Mouse (Mus musculus) T-helper 2 cell (primary cell): ENCODE measurements around the gene Pigu.

Experiments used
- in situ Hi-C: fragments of 300-600 bp; cut with MboI, MseI; formaldehyde crosslinking; loops from one replicate; pipeline ENCODE4 v1.15.1; 2025; ENCODE audit warnings: high pct_unique_total_duplicates

Gene Pigu

DNA sequence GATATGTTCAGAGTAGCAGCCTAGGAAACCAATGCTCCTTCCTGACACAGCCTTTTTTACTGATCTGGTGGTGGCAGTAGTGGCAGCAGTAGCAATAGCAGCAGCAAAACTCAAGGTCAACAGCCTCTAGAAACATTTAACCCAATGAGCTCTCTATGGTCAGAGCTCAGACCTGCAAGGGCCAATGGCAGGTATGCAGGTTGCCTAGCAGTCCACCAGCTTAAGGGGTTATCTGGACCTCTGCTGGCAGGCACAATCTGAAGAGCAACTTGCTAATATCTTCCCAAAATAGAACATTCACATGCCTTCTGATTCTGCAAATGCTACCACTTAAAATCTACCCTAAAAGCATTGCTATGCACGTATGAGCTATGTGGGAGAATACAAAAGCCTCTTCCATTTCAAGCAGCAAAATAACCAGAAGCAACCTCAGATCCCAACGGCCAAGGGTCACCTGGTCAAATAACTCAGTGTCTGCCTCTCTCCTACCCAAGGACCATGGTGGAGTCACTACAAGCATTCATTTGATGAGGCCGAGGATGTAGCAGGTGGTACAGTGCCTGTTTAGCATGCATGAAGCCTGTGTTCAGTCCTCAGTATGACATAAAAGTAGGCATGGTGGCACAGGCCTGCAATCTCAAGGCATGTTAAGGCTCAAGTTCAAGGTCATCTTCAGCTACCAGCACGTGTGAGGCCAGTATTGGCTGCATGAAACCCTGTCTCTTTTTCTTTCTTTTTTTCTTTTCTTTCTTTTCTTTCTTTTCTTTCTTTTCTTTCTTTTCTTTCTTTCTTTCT, 69.6 kb downstream of the Pigu start:
- in situ Hi-C loops, result no loop called here

DNA sequence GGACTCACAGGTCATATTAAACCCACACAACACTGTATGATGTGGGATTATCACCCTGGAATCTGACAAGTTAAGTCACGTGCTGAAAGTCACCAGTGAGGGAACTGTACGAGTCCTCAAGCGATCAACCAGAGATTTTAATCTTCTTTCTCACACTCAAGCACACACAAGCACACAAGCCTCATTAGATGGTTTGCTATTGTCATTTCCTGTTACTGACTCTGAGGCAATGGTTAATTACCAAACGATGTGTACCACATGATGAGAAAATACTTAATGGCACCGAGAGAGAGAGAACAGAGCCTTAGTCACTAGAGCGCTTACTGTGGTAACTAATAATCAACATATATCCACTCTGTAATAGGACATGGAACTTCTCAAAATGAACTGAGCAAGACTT, 71.5 kb downstream of the Pigu start:
- in situ Hi-C loops, result no loop called here

DNA sequence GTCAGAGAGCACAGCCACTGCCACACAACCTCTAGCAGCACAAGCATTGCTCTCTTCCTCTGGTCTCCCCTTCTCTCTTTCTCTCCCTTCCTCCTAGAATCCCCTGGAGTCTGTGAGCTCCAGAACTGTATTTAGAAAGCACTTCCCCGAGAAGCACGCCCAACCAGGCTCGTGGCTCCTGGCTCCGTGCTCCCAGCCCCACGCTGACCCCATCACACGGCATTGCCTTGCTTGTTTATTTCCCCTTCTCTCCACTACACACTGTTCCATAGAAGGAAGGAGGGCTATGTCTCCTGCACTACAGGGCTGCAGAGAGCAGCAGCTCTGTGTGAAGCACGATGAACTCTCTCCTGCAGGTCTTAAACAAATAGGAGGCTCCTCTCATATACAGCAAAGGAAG, 72.6 kb downstream of the Pigu start:
- in situ Hi-C loops, result no loop called here

DNA sequence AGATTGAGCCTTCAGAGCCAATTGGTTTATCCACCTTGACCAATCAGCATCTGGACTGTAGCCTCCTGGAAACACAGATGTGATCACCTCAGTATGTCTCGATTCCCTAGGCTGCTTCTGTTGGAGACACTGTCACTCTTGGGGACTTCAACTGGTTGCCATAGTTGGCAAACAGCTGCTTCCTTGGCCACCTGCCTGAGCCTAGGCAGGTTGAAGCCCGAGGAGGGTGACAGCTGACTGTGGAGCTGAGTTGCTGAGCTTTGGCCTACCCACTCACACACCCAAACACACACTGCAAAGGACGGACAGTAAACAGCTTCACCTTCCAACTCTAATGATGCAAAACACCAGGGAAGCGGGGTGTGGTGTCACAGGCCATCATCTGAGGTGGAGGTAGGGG, 73.4 kb downstream of the Pigu start:
- in situ Hi-C loops, result no loop called here

DNA sequence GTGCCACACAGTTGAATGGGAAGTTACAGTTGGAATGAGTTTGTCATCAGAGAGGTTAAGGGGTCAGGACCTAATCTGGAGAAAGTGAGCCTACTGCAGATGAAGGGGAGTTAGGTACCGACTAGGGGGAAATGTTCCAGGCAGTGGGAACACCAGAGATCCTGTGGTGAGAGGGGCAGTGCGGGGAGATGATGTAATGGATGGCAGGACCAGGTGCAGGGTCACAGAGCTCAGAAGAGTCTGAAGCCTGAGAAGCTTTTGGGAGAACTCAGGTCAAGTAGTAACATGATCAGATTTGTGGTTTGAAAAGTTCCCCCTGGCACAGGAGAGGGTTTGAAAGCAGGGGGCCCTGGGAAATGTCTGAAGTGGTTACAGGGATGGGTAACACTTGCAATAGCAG, 77.1 kb downstream of the Pigu start:
- in situ Hi-C loops, result no loop called here

DNA sequence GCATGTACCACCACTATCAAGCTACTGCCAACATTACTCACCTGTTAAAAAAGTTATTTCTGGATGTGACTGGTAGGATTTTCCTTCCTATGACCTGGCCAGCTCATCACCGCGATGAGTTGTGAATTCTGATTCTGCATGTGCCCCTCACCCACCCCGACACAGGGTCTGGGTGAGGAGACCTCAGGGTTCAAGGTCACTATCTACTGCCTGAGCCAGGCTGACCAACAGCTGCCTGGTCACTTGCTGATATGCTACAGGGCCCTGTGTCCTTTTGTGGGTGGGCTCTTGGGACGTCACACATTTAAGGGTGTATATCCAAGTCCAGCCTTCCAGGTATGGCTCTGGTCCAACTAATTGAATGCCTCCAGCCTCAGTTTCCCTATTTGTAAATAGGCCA, 78.1 kb downstream of the Pigu start:
- in situ Hi-C loops, result no loop called here

DNA sequence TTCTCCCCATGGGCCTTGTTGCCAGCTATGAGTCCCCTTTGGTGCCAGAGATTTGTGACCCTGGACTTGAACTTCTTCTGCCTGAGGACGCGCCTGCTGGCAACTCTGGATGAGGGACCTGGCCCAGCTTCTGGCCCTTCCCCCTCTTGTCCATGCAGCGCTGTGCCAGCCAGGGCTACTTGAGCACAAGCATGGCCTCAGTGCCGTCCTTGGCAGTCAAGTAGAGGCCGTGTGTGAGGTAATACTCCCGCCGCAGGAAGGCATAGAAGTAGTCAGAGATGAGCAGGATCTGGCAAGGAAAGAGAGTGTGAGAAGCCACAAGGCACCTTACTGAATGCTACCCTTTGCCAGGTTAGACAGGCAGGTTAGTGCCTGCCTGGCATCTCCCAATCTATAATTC, 78.9 kb downstream of the Pigu start:
- in situ Hi-C loops, result no loop called here

DNA sequence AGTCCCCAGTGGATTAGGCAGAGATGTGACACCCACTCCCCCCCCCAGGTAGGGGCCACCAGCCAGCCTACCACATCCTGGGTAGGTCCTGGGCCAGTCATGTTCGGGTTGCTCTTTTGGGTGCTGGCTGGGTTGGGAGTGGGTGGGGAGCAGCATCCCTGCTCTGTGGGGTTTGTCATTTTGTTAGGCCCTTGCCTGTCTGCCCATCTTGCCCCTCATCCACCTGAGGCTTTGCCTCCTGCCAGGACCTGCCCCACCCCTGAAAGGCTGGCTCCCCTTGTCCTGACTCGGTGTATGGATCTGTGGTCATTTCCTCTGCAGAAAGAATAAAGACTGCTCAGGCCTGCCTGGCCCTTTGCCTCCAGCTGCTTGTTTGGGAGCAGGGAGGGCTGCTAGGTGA, 79.5 kb downstream of the Pigu start:
- in situ Hi-C loops, result no loop called here

DNA sequence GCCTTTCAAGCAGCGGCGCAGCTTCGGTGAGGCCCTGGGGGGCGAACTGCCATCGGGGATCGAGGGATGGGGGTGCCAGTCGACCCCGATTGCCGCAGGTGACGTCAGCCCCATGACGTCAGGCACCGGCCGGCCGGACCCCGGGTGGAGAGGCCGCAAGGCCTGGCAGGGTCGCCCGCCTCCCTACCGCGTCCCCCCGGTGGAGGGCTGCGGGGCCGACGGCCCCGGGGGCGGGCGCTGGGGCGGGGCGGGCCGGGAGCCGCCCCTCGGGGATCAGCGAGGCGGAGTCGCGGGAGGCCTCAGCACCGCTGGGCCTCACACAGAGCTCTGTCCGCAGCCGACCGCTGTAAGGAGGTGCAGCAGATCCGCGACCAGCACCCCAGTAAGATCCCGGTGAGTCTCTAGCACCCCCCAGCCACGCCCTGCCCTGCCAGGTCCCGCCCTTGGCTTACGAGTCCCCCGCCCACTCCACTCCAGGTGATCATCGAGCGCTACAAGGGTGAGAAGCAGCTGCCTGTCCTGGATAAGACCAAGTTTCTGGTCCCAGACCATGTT, 80.5 kb downstream of the Pigu start:
- in situ Hi-C loops, result no loop called here

DNA sequence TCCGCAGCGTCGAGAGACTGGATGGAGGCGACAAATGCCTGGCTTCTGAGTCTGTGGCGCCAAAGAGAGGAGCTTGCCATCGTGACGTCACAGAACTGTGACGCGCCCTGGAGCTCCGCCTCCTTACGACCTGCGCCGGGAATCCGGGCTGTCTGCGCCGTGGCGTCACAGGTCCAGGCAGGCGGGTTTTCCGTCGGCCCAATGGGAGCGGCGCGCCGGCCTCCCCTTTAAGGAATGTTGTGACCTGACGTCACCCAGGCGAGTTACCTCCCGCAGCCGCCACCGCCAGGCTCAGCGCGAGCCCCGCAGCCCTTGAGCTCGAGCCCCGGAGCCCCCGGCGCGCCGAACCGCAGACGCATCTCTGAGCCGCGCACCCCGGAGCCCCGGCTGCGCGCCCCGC, 81.0 kb downstream of the Pigu start, which contains the start of gene Map1lc3a:
TSS of gene Map1lc3a (plus strand) at position 103 of the 400 bp plus-strand sequence.
- in situ Hi-C loops, result no loop called here

DNA sequence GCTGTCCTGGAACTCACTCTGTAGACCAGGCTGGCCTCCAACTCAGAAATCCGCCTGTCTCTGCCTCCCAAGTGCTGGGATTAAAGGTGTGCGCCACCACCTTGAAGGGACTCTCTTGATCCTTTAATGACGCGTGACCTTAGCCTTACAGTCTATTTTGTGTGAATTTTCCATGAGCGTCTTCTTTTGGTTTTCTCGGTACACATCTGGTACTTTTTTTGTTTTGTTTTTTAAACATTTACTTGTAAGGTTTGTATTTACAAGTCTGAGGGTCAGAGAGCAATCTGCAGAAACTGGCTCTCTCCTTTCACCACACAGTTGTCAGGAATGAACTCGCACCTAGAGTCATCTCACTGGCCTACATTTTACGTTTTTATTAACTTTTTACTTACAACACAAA, 83.6 kb downstream of the Pigu start:
- in situ Hi-C loops, result loop anchor here (5.0 kb wide), 1 partner anchor 36 kb away; the partner anchor contains the start of gene Dynlrb1

DNA sequence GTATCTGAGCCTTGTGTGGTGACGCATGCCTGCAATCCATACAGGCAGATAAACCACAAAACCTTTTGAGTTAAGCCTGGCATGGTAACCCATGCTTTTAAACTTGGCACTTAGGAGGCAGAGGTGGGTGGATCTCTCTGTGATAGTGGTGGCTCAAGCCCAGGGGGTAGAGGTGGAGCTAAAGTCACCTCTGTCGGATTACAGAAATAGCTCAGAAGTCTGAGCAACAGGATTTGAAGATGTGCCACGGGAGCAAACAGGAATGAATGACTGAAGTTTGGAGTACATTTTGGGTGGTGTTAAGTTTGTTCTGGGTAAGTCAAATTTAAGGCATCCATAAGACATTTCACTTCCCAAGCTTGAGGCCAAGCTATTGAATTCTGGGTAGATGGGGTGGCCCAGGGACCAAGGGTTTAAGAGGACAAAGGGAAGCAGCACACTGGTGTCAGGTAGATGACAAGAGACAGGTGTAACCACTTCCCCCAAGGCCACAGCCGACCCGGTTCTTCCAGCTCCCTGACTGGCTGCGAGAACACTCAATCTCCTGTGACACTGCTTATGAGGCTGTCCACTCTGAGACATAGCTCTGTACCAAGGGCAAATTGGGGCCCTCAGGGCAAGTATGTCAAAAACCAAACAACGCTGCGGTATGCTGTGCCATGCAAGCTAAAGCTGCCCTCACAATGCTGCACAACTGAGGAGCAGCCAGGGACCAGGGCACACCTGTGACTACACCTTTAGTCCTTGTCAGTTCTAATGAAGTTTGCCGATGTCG, 84.6 kb downstream of the Pigu start:
- in situ Hi-C loops, result loop anchor here (5.0 kb wide), 1 partner anchor 35 kb away; the partner anchor contains the start of gene Dynlrb1

DNA sequence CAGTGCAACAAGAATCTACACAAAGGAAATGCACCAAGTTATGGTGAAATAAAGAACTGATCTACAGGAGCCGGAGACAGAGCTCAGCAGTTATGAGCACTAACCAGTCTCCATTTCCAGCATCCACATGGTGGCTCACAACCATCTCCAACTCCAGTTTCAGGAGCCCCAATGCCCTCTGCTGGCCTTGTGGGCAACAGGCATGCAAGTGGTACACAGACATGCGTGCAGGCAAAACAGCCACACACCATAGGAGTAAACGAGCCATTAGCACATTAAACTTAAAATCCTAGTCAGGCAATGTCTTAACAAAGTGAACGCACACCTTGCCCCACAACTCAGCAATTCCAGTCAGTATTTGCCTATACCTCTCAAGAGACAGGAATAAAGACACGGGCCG, 85.3 kb downstream of the Pigu start:
- in situ Hi-C loops, result loop anchor here (5.0 kb wide), 1 partner anchor 35 kb away; the partner anchor contains the start of gene Dynlrb1

DNA sequence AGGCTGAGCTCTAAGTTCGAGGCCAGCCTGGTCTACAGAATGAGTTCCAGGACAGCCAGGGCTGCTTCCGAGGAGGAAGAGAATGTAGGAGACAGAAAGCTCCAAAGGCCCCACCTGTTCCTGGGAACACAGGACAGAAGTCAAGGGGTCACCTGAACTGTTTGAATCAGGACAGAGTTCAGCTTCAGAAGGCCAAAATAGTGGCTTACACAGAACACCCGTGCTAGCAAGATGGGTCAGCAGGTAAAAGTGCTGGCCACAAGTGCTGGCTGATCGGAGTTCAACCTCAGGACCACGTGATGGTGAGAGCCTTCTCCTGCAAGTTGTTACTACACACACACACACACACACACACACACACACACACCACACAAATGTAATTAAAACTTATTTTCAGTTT, 90.3 kb downstream of the Pigu start:
- in situ Hi-C loops, result no loop called here

DNA sequence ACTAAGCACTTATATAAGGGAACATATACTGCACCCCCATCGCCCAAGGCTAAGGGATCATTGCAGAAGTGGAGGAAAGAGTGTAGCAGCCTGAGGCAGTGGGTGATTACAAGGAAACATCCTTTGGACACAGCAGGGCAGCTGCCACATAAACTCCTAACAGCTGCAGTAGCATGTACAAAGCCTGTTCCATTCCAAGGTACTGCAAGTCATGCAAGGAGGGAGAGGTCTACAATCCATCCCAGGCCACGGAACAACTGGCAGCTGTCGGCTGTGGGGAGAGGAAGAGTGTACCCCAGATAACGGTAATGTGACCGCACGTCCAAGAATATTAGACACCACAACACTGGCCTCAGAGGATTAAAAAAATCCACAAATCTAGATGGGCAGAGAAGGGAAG, 91.7 kb downstream of the Pigu start:
- in situ Hi-C loops, result no loop called here

DNA sequence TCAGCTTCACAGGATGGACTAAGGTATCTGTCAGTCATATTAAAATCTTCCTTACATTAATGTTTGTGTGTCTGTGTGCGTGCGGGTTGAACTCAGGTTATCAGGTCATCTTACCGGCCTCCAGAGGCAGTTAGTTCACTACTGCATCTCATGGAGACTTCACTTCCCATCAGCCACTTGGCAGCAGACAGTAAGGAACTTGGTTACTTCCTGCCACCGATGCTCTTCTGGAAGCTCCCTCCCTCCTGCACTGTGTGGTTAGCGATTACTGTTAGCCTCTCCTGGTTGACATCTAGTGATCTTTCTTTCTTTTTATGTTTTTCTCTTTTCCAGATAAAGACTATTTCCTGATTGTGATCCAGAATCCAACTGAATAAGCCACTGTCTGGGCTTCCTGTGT, 107.6 kb downstream of the Pigu start:
- in situ Hi-C loops, result no loop called here

DNA sequence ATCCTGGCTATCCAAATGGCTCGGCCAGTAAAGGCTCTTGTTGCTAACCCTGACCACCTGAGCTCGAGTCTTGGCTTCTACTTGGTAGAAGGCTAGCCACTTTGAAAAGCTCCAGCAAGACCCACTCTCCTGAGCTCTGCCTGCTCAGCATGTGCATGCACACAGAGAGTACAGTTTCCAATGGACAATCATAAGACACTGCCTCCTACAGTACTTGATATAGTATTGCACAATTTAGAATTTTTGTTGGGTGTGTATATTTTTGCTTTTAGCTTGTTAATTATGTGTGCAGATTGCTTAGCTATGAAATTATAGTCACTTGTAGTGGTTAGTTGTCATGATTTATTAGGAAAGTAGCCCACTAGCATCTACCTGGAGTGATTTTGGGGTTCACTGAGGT, 108.5 kb downstream of the Pigu start:
- in situ Hi-C loops, result no loop called here

DNA sequence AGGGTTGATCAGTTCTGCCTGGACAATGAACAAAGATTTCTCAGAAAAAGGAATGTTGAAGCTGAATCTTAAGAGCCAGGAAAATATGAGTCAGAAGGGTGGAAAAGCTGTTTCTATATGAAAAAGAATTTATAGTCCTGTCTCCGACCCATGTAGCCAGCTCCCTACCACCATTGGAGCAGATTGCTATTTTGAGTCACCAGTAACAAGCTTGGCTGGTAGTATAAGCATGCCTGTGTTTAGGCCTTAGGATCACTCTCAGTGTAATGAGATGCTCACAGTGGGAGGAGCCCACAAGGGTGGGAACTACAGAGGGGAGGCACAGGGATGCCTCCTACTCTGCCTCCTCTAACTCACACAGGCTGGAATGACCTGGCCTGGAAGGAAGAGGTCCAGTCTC, 109.0 kb downstream of the Pigu start:
- in situ Hi-C loops, result no loop called here

DNA sequence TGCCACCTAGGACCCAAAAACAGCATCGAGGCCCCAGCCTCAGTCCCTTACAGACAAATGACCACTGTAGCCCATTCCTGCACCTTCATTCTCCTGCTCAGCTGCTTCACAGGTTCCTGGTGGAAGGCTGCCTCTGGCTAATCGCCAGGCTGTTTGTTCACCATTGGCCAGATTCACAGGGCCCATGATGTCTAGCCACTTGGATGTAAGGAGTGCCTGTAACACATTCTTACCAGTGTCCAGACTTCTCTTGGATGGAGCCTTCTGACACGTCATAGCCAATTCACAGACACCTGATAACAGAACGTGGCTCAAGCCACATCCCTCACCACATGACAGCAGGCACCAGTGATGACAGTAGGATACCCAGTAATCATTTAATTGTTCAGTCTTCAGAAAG, 111.0 kb downstream of the Pigu start:
- in situ Hi-C loops, result no loop called here

DNA sequence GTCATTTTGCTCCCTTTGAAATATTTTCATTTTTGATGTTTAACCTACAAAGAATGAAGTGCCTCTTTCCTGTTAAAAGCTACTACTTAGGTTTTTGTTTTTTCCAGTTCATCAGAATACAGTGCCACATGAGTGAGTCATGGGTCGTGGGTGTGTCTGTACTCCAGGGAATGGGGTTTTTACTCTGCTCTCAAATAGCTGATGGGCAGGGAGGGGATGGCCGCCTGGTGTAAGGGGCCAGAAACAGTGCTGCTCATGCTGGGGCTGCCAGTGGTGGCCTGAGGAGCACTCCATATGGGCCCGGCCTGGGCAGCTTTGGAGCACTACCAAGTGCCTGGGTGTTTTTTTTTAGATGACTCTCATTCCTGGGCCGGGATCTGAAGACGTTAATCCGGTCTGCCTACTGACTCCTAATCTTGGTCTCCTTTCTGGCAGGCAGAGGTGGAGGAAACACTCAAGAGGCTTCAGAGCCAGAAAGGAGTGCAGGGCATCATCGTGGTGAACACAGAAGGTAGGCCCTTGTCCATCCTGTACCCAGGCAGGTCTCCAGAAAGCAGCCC, 114.9 kb downstream of the Pigu start:
- in situ Hi-C loops, result no loop called here

DNA sequence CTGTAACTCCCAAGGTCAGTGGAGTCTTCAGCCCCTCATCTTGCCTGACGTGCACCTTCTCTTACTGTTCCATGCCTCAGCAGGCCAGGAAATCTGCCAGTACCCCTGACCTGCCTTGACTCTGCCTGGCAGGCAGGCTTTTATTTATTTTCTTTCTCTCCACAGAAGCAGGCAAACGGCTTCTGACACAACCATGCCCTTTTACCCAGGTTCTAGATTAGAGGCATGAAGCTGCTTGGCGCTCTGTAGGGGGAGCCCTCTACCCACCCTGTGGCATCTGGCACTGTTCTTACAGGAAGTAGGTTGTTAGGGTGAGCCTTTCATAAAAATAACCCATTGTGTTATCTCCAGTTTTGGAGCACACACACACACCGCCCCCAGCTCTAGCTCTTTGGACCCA, 116.3 kb downstream of the Pigu start:
- in situ Hi-C loops, result no loop called here

DNA sequence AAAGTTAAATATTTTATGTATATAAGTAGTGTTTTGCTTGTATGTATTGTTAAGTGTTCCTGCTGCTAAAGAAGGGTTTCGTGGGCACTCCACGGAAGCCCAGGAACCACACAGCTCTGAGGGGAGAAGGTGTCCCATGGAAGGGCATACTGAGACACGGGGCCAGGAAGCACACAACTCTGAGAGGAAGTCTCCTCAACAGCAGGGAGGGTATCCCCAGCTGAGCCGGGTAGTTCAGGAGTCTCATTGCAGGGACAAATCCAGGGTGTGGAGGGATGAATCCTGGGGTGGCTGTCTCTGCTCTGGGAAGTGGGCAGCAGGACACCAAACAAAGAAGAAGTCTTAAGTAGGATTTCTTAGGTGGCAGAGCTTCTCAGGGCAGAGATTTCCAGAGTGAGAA, 120.0 kb downstream of the Pigu start:
- in situ Hi-C loops, result loop anchor here (5.0 kb wide), 1 partner anchor 35 kb away; no protein-coding TSS in a partner anchor
